8 mouse cellular contexts compared by ENCODE assay signal in genomic region chr7:28311151-28311925, GRCm38 (mm10). TPM values are rescaled to one million over a fixed set of nuclear protein-coding genes. Genes with fewer than 3 reads are reported as not detected.
DNase-seq lines count a peak whose midpoint lies in the region; ATAC-seq lines count a peak whose summit lies in the region.
"Had no signal": no experiment of that assay in that cellular context is flagged by ENCODE, and none has a peak within 500 bp of the region (broad histone marks: within the 10 kb centered on the region; RNA-seq: fewer than 3 reads in every experiment).

No protein-coding gene starts in this region.

- no peaks in the 10 kb centered on the region for H3K27me3 ChIP-seq in hindbrain, embryonic 12.5 days

- 6% methylated on average over 35 of the region's 35 CpGs for WGBS in hindbrain, embryonic 12.5 days

- peaks cover 2% of the 10 kb centered on the region; the same call in 1 of the 2 replicates for H3K4me1 ChIP-seq in brown adipose tissue, adult 24 weeks (ENCODE audit: control insufficient read depth, insufficient read depth, insufficient read length, low read length)
- peaks cover 24% of the 10 kb centered on the region for H3K4me1 ChIP-seq in hindbrain, embryonic 12.5 days

- peak; percentile 15 for DNase-seq in retina, embryonic 14.5 days (ENCODE audit: low spot score)
- DNase-seq in retina, postnatal 1 day = no peak
- DNase-seq in right cerebral cortex, postnatal 25 days = no peak
- no peak for DNase-seq in frontal cortex, postnatal 10 days (ENCODE audit: low spot score in 2 of 2)

- H3K4me2 ChIP-seq in hindbrain, embryonic 12.5 days (replicated peaks) = peak overlapping the region; percentile 89

- no peaks in the 10 kb centered on the region for H3K9me3 ChIP-seq in hindbrain, embryonic 12.5 days (replicated peaks)

- H3K9ac ChIP-seq in hindbrain, embryonic 12.5 days = peak overlapping the region; percentile 78

- peaks cover 54% of the 10 kb centered on the region for H3K36me3 ChIP-seq in hindbrain, embryonic 12.5 days

- ATAC-seq in hindbrain, embryonic 12.5 days (ENCODE audit: low FRiP score) = peak; percentile 65; the same call in 1 of the 2 replicates
- ATAC-seq in megakaryocyte, adult 5-6 weeks (ENCODE audit: poor library complexity, severe bottlenecking) = 0 out of 2 replicates have a peak, but pooled peaks have one; percentile 13

- H3K27ac ChIP-seq in brown adipose tissue, adult 24 weeks (replicated peaks; ENCODE audit: low read depth, low read length) = peak overlapping the region; percentile 62
- peak overlapping the region; percentile 69 for H3K27ac ChIP-seq in hindbrain, embryonic 12.5 days

- peak overlapping the region; percentile 82 for H3K4me3 ChIP-seq in brown adipose tissue, adult 24 weeks (ENCODE audit: insufficient read depth, low read depth, low read length)
- H3K4me3 ChIP-seq in hindbrain, embryonic 12.5 days = peak overlapping the region; percentile 65

RNA-seq across cellular contexts. Expression of gene Timm50, which starts 0.5 kb away (rescaled TPM):
- 99.5 and 124 TPM in 2 replicates for polyA plus RNA-seq in brown adipose tissue, adult 24 weeks (2012; ENCODE audit: insufficient read depth, insufficient read length, missing spikeins)
- polyA plus RNA-seq in hindbrain, embryonic 12.5 days (2016; fragmentation: Nextera tagmentation; extraction: Ambion mirVana) = 142 and 160 TPM in 2 replicates
- total RNA-seq in megakaryocyte, adult 5-6 weeks (2015) = 19.5 and 26.2 TPM in 2 replicates
- total RNA-seq in megakaryocyte, adult 5-6 weeks (2017) = 19.7 and 22.1 TPM in 2 replicates

RNA-seq across cellular contexts. Expression of gene Dll3, which starts 9.3 kb away (rescaled TPM):
- not detected in 2 replicates for polyA plus RNA-seq in brown adipose tissue, adult 24 weeks (2012; ENCODE audit: insufficient read depth, insufficient read length, missing spikeins)
- 56.6 and 58.9 TPM in 2 replicates for polyA plus RNA-seq in hindbrain, embryonic 12.5 days (2016; fragmentation: Nextera tagmentation; extraction: Ambion mirVana)
- not detected in 2 replicates for total RNA-seq in megakaryocyte, adult 5-6 weeks (2015)
- not detected in 2 replicates for total RNA-seq in megakaryocyte, adult 5-6 weeks (2017)
- total RNA-seq: heart, adult 18-20 months had no signal

RNA-seq across cellular contexts. Expression of gene Selenov, which starts 20.4 kb away (rescaled TPM):
- polyA plus RNA-seq in brown adipose tissue, adult 24 weeks (2012; ENCODE audit: insufficient read depth, insufficient read length, missing spikeins) = not detected in 2 replicates
- polyA plus RNA-seq in hindbrain, embryonic 12.5 days (2016; fragmentation: Nextera tagmentation; extraction: Ambion mirVana) = 0.34 and 0.82 TPM in 2 replicates
- total RNA-seq in megakaryocyte, adult 5-6 weeks (2015) = not detected in 2 replicates
- not detected in 2 replicates for total RNA-seq in megakaryocyte, adult 5-6 weeks (2017)
- total RNA-seq: heart, adult 18-20 months had no signal

RNA-seq across cellular contexts. Expression of gene Supt5, which starts 27.2 kb away (rescaled TPM):
- polyA plus RNA-seq in brown adipose tissue, adult 24 weeks (2012; ENCODE audit: insufficient read depth, insufficient read length, missing spikeins) = 25.7 and 30.4 TPM in 2 replicates
- 105 and 112 TPM in 2 replicates for polyA plus RNA-seq in hindbrain, embryonic 12.5 days (2016; fragmentation: Nextera tagmentation; extraction: Ambion mirVana)
- total RNA-seq in megakaryocyte, adult 5-6 weeks (2015) = 47.1 and 56.8 TPM in 2 replicates
- 61.2 and 67.5 TPM in 2 replicates for total RNA-seq in megakaryocyte, adult 5-6 weeks (2017)

RNA-seq across cellular contexts. Expression of gene Eid2b, which starts 33.8 kb away (rescaled TPM):
- 5.6 and 9.0 TPM in 2 replicates for polyA plus RNA-seq in brown adipose tissue, adult 24 weeks (2012; ENCODE audit: insufficient read depth, insufficient read length, missing spikeins)
- polyA plus RNA-seq in hindbrain, embryonic 12.5 days (2016; fragmentation: Nextera tagmentation; extraction: Ambion mirVana) = 26.7 and 28.4 TPM in 2 replicates
- 3.6 and 5.8 TPM in 2 replicates for total RNA-seq in megakaryocyte, adult 5-6 weeks (2015)
- 2.9 and 3.0 TPM in 2 replicates for total RNA-seq in megakaryocyte, adult 5-6 weeks (2017)

Comparison
In these comparisons a context has a peak if more than half of its experiments do, and no peak if none do; other contexts are left out.
1. RNA of gene Dll3, which starts 9.3 kb away (polyA plus RNA-seq): 56.6 to 58.9 TPM in hindbrain, embryonic 12.5 days; not detected in brown adipose tissue, adult 24 weeks; every median in the first group is over 10 times any median in the second.